Mouse (Mus musculus) mammary gland, adult 2 months (tissue): ENCODE measurements around the gene Phkg2. TPM values are rescaled to one million over a fixed set of nuclear protein-coding genes. Genes with fewer than 3 reads are reported as not detected.

Experiments
- polyA plus RNA-seq: library from polyadenylated mRNA; depleted of rRNA; stranded (reverse); fragments of >200 nt; gene quantifications from 2 replicates; pipeline ENCODE4 v1.2.3, GENCODE M21; 2012; ENCODE audit warnings: low replicate concordance; rRNA removed

Gene Phkg2
- 72.6 and 74.4 TPM in 2 replicates for polyA plus RNA-seq

DNA sequence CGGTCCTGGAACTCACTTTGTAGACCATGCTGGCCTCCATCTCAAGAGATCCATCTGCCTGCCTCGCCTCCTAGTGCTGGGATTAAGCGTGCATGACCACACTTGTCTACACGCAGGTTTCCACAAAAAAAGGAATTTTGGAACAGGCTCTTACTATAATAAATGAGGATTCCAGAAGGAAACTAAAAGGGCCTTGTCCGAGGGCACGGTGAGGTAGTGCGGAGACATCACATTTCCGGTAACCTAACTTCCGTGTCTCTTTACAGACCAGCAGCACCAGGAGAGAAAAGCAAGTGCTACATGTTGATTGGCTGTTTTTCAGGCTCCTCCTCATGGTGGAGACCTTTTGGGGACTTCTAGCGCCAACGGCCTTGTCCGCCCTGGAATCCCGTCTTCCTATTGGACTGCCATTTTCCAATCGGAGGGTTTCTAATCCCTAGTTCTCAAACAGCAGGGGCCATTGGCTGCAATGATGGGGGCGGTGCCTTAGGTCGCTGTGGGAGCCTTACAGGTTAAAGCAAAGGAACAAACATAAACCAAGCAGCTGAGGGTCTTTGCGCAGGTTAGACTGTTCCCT, at the start of gene Phkg2:
TSS of gene Phkg2 (plus strand) at position 446 of the 577 bp plus-strand sequence.

DNA sequence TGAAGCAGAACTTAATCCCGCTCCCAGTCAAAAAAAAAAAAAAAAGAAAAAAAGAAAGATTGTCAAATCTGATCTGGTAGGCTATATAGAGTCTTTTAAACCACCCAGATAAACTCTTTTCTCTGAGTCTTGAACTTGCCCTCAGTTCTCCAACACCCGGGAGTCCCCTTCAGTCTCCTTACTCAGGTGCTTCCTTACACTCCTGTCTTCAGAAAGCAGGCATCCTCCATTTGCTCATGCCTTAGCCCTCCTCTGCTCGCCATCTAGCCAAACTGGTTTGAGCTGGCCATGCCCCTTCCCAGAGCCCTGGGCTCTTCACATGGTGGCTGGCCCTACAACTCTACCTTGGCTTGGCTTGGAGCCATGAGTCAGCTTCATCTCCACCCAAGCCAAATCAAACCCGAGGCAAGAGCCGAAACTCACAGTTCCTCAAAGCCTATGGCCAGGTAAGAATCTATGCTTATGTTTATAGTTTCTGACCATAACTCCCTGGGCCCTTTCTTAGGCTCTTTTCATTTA, 11.7 kb upstream of the Phkg2 start, which contains the start of gene Tmem265:
TSS of gene Tmem265 (plus strand) at position 51 of the 519 bp plus-strand sequence.

DNA sequence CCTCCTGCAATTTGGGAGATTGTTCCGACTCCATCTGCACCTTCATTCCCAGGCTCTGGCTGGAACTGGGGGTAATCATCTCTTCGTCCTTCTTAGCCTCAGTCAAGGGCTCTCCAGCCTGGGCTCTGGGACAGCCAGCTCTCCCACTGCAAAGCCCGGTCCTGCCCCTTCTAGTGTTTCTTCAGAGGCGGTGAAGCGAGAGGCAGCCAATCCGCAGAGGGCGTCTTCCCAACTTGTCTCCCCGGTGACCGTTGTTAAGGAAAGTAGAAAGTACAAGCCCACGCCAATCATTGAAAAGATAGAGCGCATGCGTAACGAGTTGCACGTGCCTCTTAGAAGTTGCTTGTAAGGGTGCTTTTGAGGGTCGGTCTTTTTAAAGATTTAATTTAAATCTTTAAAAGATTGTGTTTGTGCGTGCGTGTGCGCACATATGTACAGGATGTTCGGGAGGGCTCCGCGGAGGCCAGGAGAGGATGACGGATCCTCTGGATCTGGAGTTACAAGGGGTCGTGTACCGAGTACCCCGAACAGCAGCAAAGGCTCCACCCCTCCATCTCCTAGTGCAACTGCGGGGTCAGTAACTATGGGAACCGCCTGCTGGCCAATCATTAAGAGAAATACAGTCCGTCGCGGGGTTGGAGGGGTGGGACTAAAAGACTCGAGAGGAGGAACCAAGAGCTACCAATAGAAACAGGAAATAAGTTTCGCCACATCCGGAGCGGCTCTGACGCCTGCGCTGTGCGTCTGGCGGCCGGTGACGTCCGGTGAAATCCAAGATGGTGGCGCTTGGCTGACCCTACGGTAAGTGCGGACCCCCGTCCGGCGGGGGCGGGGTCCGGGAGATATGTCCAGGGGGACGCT, 15.1 kb downstream of the Phkg2 start, which contains the start of the genes Ccdc189 and Rnf40:
TSS of gene Ccdc189 (minus strand) at position 585 of the 861 bp plus-strand sequence.
TSS of gene Rnf40 (plus strand) at position 757 of the 861 bp plus-strand sequence.

DNA sequence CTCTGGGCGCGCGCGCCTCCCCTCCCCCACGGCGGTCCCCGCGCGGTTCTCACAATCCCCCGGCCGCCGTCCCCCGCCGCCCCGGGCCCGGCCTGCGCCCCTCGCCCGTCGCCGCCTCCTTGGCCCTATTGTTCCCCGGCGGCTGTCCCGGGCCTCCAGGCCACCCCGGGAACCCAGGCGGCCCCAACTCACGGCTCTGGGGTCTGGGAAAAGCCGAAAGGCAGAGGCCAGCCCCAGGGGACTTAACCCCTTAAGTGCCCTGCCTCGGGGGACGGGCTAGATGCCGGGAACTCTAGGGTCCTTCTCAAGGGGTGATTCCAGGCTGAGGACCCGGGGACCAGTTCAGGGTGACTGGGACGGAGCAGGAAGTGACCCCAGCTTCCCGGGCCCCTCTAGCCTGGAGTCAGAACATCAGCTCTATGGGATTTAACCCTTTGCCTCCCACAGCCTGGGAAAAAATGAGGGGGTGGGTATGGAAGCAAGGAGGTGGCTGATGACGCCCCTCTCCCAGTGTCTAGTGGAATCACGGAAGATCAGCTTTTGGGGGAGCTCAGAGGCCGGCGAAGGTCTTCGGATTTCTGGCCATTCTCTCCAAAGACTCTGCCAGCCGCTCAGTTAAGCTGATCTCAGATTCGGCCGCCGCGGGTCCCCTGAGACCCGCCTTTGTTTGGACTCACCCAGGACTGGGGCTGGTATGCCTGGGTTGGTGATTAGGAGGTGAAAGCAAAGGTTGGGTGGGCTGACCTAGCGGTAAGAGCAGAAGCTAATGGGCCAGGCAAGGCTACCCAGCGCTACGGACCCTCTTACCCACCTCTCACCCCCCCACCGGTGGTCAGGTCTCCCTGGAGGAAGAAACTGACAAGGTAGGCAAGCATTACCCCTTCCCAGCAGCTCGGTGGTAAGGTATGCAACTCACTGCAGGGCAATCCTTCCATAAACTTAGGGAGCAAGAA, 42.0 kb downstream of the Phkg2 start, which contains the start of gene Zfp629:
TSS of gene Zfp629 (minus strand) at position 907 of the 953 bp plus-strand sequence.

Other genes starting within 250 kb of the Phkg2 start
- 28.7 and 45.9 TPM in 2 replicates for gene Zfp768, start 227.8 kb upstream of the Phkg2 start, polyA plus RNA-seq
- 7.4 and 8.2 TPM in 2 replicates for gene Zfp747, start 197.3 kb upstream of the Phkg2 start, polyA plus RNA-seq
- 4.1 TPM in 2 replicates for gene 9130019O22Rik, start 186.2 kb upstream of the Phkg2 start, polyA plus RNA-seq
- gene E430018J23Rik, start 179.7 kb upstream of the Phkg2 start, polyA plus RNA-seq = 5.7 and 7.7 TPM in 2 replicates
- gene Zfp764, start 166.5 kb upstream of the Phkg2 start, polyA plus RNA-seq = 6.5 and 8.7 TPM in 2 replicates
- gene Zfp688, start 151.3 kb upstream of the Phkg2 start, polyA plus RNA-seq = 16.2 and 30.6 TPM in 2 replicates
- gene Zfp689, start 124.2 kb upstream of the Phkg2 start, polyA plus RNA-seq = 4.8 and 7.4 TPM in 2 replicates
- gene Prr14, start 113.7 kb upstream of the Phkg2 start, polyA plus RNA-seq = 89.9 and 116 TPM in 2 replicates
- gene Fbrs, start 94.1 kb upstream of the Phkg2 start, polyA plus RNA-seq = 23.0 and 53.9 TPM in 2 replicates
- gene Srcap, start 61.4 kb upstream of the Phkg2 start, polyA plus RNA-seq = 25.8 and 41.8 TPM in 2 replicates
- 7.2 and 11.5 TPM in 2 replicates for gene Gm42715, start 53.8 kb upstream of the Phkg2 start, polyA plus RNA-seq
- 3.3 TPM in 1 of 2 replicates, not detected in the other for gene Tmem265, start 11.9 kb upstream of the Phkg2 start, polyA plus RNA-seq
- 4.0 and 5.5 TPM in 2 replicates for gene Ccdc189, start 15.3 kb downstream of the Phkg2 start, polyA plus RNA-seq
- 26.2 and 26.4 TPM in 2 replicates for gene Rnf40, start 15.4 kb downstream of the Phkg2 start, polyA plus RNA-seq
- 11.0 and 12.2 TPM in 2 replicates for gene Zfp629, start 42.5 kb downstream of the Phkg2 start, polyA plus RNA-seq
- 14.7 and 42.1 TPM in 2 replicates for gene Bcl7c, start 135.6 kb downstream of the Phkg2 start, polyA plus RNA-seq
- gene Ctf1, start 139.4 kb downstream of the Phkg2 start, polyA plus RNA-seq = 27.0 and 30.5 TPM in 2 replicates
- not detected in 2 replicates for gene Ctf2, start 158.8 kb downstream of the Phkg2 start, polyA plus RNA-seq
- gene Fbxl19, start 171.2 kb downstream of the Phkg2 start, polyA plus RNA-seq = 21.7 and 47.3 TPM in 2 replicates
- gene Orai3, start 196.5 kb downstream of the Phkg2 start, polyA plus RNA-seq = 59.8 and 66.6 TPM in 2 replicates
- gene Setd1a, start 203.3 kb downstream of the Phkg2 start, polyA plus RNA-seq = 9.4 and 14.6 TPM in 2 replicates
- not detected in 2 replicates for gene Gm49388, start 212.3 kb downstream of the Phkg2 start, polyA plus RNA-seq
- gene Hsd3b7, start 227.3 kb downstream of the Phkg2 start, polyA plus RNA-seq = 113 and 134 TPM in 2 replicates